Mouse (Mus musculus): ENCODE measurements around the gene Ankrd6.
A peak's percentile ranks its signal among the peaks of the same experiment; 100 is the strongest.

DNA sequence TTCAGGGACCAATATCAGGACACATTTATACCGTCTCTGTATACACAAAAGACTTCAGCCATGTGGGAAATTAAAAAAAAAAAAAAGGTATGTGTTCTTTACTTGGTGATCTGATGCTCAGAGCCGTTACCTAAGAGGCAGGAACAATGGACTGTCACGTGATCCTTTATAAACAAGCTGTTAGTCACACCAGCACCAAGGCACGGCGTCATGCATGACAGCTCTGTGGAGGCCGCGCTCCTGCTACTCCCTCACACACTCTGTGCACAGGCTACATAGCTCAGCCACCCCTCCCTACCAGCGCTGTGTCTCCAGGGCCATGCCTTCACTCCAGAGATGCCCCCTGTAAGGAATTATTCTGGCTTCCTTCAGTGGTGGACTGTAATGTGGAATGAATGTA lies 34.7 kb downstream of the Ankrd6 start:
- no peak for TF ChIP-seq CTCF (IDR thresholded peaks at IDR 0.05; ENCODE audit: control insufficient read depth, insufficient read depth, insufficient read length)
- no peak for TF ChIP-seq CEBPB (IDR thresholded peaks at IDR 0.05; ENCODE audit: low read depth)
- no peak for TF ChIP-seq FOSL1 (IDR thresholded peaks at IDR 0.05; ENCODE audit: insufficient read depth, low read length, poor library complexity, severe bottlenecking)
- no peak for TF ChIP-seq MYOG (IDR thresholded peaks at IDR 0.05; ENCODE audit: control insufficient read depth, extremely low read depth, insufficient read length)
- TF ChIP-seq MAX (IDR thresholded peaks at IDR 0.05): no peak
- TF ChIP-seq USF1 (IDR thresholded peaks at IDR 0.05; ENCODE audit: low read depth): peak; percentile 80
- TF ChIP-seq MYOD1 (IDR thresholded peaks at IDR 0.05; ENCODE audit: control insufficient read depth, insufficient read length, low read depth): no peak
